Mouse (Mus musculus) intestine, embryonic 15.5 days (tissue): ENCODE data around the gene Masp1. TPM values are rescaled to one million over a fixed set of nuclear protein-coding genes. Genes with fewer than 3 reads are reported as not detected.

Experiments
- ATAC-seq: fragments of 200-750 bp; cut with Nextera tagmentation; 2 replicates; pipeline ENCODE4 v1.8.0; 2017; ENCODE audit warnings: moderate TSS enrichment, moderate library complexity
- H3K27ac ChIP-seq: fragments of 300-500 bp; sonication (generic); 2 replicates; pipeline ENCODE4 v1.5.1; 2015; ENCODE audit warnings: mild to moderate bottlenecking, inconsistent platforms
- H3K27me3 ChIP-seq: fragments of 300-500 bp; sonication (generic); replicated peaks from 2 replicates; pipeline ENCODE4 v1.6.1; 2015; ENCODE audit warnings: inconsistent platforms
- H3K36me3 ChIP-seq: fragments of 300-500 bp; sonication (generic); 2 replicates; pipeline ENCODE4 v1.6.1; 2015; ENCODE audit warnings: inconsistent platforms
- H3K4me1 ChIP-seq: fragments of 300-500 bp; sonication (generic); replicated peaks from 2 replicates; pipeline ENCODE4 v1.6.1; 2015; ENCODE audit warnings: inconsistent platforms
- H3K4me2 ChIP-seq: fragments of 300-500 bp; sonication (generic); replicated peaks from 2 replicates; pipeline ENCODE4 v1.6.1; 2015; ENCODE audit warnings: mild to moderate bottlenecking, inconsistent platforms
- H3K4me3 ChIP-seq: fragments of 300-500 bp; sonication (generic); replicated peaks from 2 replicates; pipeline ENCODE4 v1.5.1; 2015; ENCODE audit warnings: inconsistent platforms
- H3K9ac ChIP-seq: fragments of 300-500 bp; sonication (generic); 2 replicates; pipeline ENCODE4 v1.6.1; 2015; ENCODE audit warnings: inconsistent platforms
- H3K9me3 ChIP-seq: fragments of 300-500 bp; sonication (generic); 2 replicates; pipeline ENCODE4 v1.6.1; 2016; ENCODE audit warnings: inconsistent platforms
- WGBS: fragments of 180-500 bp; shearing (Covaris S2); methylation state at CpG from one replicate; pipeline ENCODE4 v1.1.7; 2015; 5-methylcytosine and 5-hydroxymethylcytosine counted together
- polyA plus RNA-seq: library from polyadenylated mRNA; unstranded; fragments of >200 nt; fragmentation: Nextera tagmentation; extraction: Ambion mirVana; gene quantifications from 2 replicates; pipeline ENCODE4 v1.2.1, GENCODE M21; 2015

Masp1 gene
- polyA plus RNA-seq = 4.5 and 4.8 TPM in 2 replicates

DNA sequence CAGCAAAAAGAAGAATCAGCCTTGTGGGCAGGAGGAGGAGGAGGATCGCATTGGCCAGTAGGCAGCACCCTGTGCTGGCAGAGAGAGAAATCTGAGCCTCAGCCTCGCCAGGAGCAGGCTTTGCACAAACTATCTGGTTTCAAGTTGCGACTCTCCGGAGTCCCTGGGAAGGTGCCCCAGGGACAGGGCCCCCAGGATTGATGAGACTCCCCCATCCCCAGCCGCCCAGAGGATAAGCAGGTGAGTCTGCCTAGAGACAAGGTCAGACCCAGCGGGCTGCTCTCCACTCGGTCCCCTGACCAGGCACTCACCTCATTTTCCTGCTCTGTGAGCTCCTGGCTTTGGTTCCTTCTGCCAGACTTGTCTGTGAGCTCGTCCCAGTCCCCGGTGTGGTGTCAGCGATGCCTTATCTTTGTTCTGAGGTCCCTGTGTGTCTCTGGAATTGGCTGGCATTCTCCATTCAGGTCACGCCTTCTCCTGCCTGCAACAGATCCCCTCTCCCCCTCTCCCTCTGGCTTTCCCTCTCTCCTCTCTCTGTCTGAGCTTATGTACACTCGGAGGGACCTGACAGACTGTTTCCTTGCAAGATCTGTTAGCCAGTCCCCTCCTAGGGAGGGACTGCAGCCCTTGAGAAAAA is at the start of gene Masp1, which contains the start of gene Rtp4:
Gene Masp1 (minus strand): TSS at position 581 of the 637 bp plus-strand sequence.
Gene Rtp4 (plus strand): TSS at position 57 of the 637 bp plus-strand sequence.
- 0 out of 2 replicates have a peak within 1 kb of the TSS, but pooled peaks have one; percentile 24 for H3K27ac ChIP-seq
- ATAC-seq = peak; percentile 39; the same call in 1 of the 2 replicates

GRCm38 (mm10) chr16:23568369-23568958 is 47.8 kb upstream of the Masp1 start:
- Histone ChIP-seq H3K9ac (no peak overlapping the region), H3K4me3 (no peak overlapping the region), H3K27me3 (no peaks in the 10 kb centered on the region), H3K36me3 (no peaks in the 10 kb centered on the region), H3K9me3 (no peaks in the 10 kb centered on the region), H3K27ac (no peak overlapping the region), H3K4me1 (no peaks in the 10 kb centered on the region), H3K4me2 (no peak overlapping the region)
- 51% methylated on average over 4 of the region's 4 CpGs for WGBS
- ATAC-seq = no peak

More for the DNA sequence above, at the start of gene Masp1, which contains the start of gene Rtp4:
- Histone ChIP-seq H3K4me2 (peak within 1 kb of the TSS; percentile 60), H3K4me3 (peak within 1 kb of the TSS; percentile 22), H3K36me3 (no peaks in the 10 kb centered on the region), H3K4me1 (peaks cover 15% of the 10 kb centered on the region; the same call in 1 of the 2 replicates), H3K9me3 (no peaks in the 10 kb centered on the region), H3K27me3 (no peaks in the 10 kb centered on the region), H3K9ac (0 out of 2 replicates have a peak within 1 kb of the TSS, but pooled peaks have one; percentile 8)
- WGBS = 2% methylated on average over 12 of the region's 12 CpGs

DNA sequence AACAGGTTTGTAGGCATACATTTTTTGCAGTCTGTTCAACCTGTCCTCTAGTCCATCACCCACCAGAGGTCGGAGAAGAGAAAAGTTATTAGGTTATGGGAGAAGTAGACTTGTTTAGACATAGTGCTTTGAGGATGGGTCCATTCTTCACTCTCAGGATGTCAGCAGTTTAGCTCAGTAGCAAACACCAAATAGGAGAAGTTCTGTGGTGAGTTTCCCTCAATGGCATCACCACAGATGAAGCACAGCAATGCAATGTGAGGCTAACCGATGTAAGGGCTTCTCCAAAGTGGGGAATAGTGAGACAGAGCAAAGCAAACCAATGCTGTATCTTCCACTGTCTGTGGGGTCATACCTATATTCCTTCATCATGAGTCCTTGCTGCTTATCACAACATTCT is 37.1 kb upstream of the Masp1 start:
- 72% methylated on average over 2 of the region's 2 CpGs for WGBS
- Histone ChIP-seq H3K27me3 (no peaks in the 10 kb centered on the region), H3K4me1 (no peaks in the 10 kb centered on the region), H3K36me3 (no peaks in the 10 kb centered on the region), H3K4me3 (no peak overlapping the region), H3K9ac (no peak overlapping the region), H3K4me2 (no peak overlapping the region), H3K9me3 (no peaks in the 10 kb centered on the region), H3K27ac (no peak overlapping the region)
- ATAC-seq = no peak

DNA sequence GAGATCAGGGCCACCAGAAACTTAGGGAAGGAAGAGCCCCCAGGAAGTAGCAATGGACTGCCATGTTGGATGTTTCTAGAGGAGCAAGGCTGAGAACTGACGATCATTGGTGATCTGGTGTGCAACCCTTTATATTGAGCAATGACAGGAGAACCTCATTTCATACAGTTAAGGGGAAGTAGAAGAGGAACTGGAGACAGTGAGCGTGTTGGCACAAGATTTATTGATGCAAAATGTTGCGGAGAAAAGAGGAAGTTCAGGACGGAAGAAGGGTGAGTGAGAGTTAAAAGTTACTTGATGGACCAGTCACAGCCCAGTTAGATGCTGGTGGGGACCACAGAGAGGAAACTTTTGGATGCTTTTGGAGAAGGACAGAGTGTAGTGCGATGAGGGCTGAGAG is 36.6 kb upstream of the Masp1 start:
- H3K27me3 ChIP-seq = no peaks in the 10 kb centered on the region
- H3K9ac ChIP-seq = no peak overlapping the region
- H3K27ac ChIP-seq = no peak overlapping the region
- H3K4me1 ChIP-seq = no peaks in the 10 kb centered on the region
- no peak overlapping the region for H3K4me3 ChIP-seq
- no peaks in the 10 kb centered on the region for H3K36me3 ChIP-seq
- H3K4me2 ChIP-seq = no peak overlapping the region
- 94% methylated on average over 5 of the region's 5 CpGs for whole genome bisulfite sequencing
- H3K9me3 ChIP-seq = no peaks in the 10 kb centered on the region
- ATAC-seq = no peak

DNA sequence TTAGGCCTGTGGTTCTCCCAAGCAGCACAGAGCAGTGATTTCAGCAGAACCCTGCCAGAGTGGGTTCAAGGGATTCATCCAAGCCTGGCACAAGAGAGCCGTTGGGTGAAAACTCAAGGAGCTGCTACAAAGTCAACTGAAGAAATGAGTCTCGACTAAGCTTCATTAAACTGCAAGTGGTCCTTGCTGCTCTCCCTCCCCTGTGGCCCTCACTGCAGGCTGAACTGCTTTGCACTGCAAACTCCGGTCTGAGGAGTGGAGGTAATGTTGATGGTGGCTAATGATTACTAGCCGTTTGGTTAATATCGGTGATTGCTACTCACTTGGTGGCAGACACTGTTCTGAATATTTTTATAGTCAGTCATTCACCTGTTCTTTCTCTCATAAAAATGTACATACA is 34.1 kb upstream of the Masp1 start:
- no peaks in the 10 kb centered on the region for H3K36me3 ChIP-seq
- ATAC-seq = no peak
- no peaks in the 10 kb centered on the region for H3K4me1 ChIP-seq
- H3K4me3 ChIP-seq = no peak overlapping the region
- no peaks in the 10 kb centered on the region for H3K27me3 ChIP-seq
- H3K9ac ChIP-seq = no peak overlapping the region
- no peak overlapping the region for H3K27ac ChIP-seq
- H3K4me2 ChIP-seq = no peak overlapping the region
- no peaks in the 10 kb centered on the region for H3K9me3 ChIP-seq
- 74% methylated on average over 5 of the region's 5 CpGs for WGBS

DNA sequence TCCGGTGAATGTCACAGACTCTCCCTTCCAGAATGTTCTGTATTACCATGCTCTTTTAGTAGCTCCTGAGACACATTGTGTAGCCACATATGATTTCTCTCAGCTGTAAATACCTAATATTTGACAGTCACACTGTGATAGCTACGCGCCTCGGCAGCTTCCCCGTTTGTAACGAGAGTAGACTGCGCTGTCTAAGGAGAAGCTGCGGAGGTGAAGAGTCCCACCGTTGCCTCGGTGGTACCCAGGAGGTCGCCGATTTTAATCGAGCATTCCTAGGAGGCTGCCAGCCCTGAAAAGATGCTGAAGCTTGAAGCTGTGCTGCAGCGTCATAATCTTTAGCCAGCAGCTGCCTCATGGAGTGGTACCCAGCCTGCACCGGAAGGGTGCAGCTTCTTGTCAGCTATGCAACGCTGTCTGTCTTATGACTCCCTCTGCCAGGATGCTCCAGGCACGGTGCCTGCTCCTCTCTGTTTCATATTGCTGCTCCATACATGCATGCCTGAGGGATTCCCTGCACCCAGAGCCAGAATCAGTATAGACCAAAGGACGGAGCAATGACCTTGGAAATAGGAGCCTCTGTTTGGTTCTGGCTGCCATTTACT is 30.5 kb upstream of the Masp1 start:
- Histone ChIP-seq H3K9me3 (no peaks in the 10 kb centered on the region), H3K4me3 (no peak overlapping the region), H3K27me3 (no peaks in the 10 kb centered on the region), H3K27ac (no peak overlapping the region), H3K9ac (no peak overlapping the region), H3K36me3 (no peaks in the 10 kb centered on the region), H3K4me2 (no peak overlapping the region), H3K4me1 (no peaks in the 10 kb centered on the region)
- WGBS = 84% methylated on average over 18 of the region's 18 CpGs
- no peak for ATAC-seq

DNA sequence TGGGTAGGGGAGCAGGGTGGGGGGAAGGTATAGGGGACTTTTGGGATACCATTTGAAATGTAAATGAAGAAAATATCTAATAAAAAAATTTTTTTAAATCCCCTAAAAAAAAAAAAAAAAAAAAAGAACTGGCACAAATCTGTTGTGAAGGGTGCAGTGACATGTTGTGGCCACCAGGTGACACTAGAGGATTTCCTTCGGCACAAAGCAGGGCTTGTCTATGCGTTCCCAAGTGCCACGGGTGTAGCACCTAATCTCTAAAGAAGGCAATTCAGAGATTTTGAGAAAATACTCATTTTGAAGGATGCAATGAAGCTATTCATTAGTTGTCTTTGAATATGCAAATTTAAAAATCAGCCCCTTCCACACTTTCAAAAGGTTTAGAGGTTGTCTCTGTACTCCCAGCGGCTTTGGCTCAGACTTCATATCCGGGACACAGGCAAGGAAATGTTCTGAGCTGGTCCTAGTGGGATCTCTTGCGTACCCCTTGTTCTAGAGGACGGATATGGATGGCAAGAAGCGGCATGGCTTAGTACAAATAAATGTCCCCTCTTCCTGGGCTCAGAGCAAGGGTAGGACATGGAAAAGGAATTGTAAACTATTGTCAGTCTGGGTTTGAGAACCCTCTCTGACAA is 29.8 kb upstream of the Masp1 start:
- Histone ChIP-seq H3K9me3 (no peaks in the 10 kb centered on the region), H3K27me3 (no peaks in the 10 kb centered on the region), H3K27ac (no peak overlapping the region), H3K36me3 (no peaks in the 10 kb centered on the region), H3K4me3 (no peak overlapping the region), H3K4me1 (no peaks in the 10 kb centered on the region), H3K9ac (no peak overlapping the region), H3K4me2 (no peak overlapping the region)
- ATAC-seq = 0 out of 2 replicates have a peak, but pooled peaks have one; percentile 34
- WGBS = 40% methylated on average over 8 of the region's 8 CpGs

- Histone ChIP-seq H3K36me3 (no peaks in the 10 kb centered on the region), H3K4me1 (0 out of 2 replicates have a peak, but pooled peaks cover 5% of the 10 kb centered on the region), H3K9me3 (no peaks in the 10 kb centered on the region), H3K4me3 (no peak overlapping the region), H3K27me3 (no peaks in the 10 kb centered on the region), H3K4me2 (no peak overlapping the region), H3K27ac (no peak overlapping the region), H3K9ac (no peak overlapping the region)
- no peak for ATAC-seq
- 89% methylated on average over 4 of the region's 4 CpGs for WGBS
Measured at GRCm38 (mm10) chr16:23547783-23548182, 27.2 kb upstream of the Masp1 start.

DNA sequence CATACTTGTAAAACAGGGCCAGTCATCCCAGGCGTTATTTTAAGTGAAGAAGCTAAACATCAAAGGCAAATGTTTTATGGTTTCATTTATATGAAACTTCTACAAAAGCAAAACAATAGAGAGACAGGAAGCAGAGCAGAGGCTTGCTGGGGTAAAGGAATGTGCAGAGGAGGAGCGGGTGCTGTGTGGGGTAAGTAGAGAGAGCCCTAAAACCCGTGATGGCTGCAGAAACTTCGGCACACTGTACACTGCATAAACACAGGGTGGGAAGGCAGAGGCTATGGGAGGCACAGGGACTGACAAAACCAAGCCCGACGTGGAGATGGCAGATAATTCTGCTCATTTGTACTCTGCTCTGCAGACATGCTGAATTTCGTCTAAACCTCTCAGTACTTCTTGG is 23.7 kb upstream of the Masp1 start:
- H3K4me3 ChIP-seq = no peak overlapping the region
- no peak overlapping the region for H3K4me2 ChIP-seq
- 28% methylated on average over 7 of the region's 7 CpGs for whole genome bisulfite sequencing
- no peaks in the 10 kb centered on the region for H3K27me3 ChIP-seq
- H3K36me3 ChIP-seq = no peaks in the 10 kb centered on the region
- 0 out of 2 replicates have a peak, but pooled peaks cover 11% of the 10 kb centered on the region for H3K4me1 ChIP-seq
- no peak overlapping the region for H3K27ac ChIP-seq
- ATAC-seq = peak; percentile 56; the same call in 1 of the 2 replicates
- H3K9ac ChIP-seq = no peak overlapping the region
- no peaks in the 10 kb centered on the region for H3K9me3 ChIP-seq

- H3K36me3 ChIP-seq = no peaks in the 10 kb centered on the region
- WGBS = 75% methylated on average over 4 of the region's 4 CpGs
- no peaks in the 10 kb centered on the region for H3K9me3 ChIP-seq
- H3K4me3 ChIP-seq = no peak overlapping the region
- ATAC-seq = no peak
- no peak overlapping the region for H3K4me2 ChIP-seq
- H3K27ac ChIP-seq = no peak overlapping the region
- 0 out of 2 replicates have a peak, but pooled peaks cover 11% of the 10 kb centered on the region for H3K4me1 ChIP-seq
- H3K27me3 ChIP-seq = no peaks in the 10 kb centered on the region
- H3K9ac ChIP-seq = no peak overlapping the region
Measured at GRCm38 (mm10) chr16:23542866-23543265, 22.3 kb upstream of the Masp1 start.

DNA sequence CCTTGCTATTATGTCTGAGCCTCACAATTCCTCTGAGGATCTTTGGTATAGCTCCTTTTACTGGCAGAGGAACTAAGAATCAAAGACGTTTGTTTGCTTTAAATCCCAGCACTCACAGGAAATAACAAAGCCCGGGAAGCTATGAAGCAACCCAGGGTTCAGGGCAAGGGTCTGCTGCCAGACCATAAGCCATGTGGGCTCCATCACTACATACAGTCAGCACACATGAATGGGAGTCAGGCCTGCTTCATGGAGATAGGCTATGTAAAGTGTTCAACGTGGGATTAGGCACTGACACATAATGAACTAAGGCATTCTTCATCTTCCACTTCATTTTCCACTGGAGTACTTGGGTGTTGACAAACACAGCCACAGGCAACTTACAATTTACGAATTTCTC is 20.4 kb upstream of the Masp1 start:
- no peak for ATAC-seq
- no peak overlapping the region for H3K27ac ChIP-seq
- H3K27me3 ChIP-seq = no peaks in the 10 kb centered on the region
- no peak overlapping the region for H3K9ac ChIP-seq
- H3K4me3 ChIP-seq = no peak overlapping the region
- no peak overlapping the region for H3K4me2 ChIP-seq
- no peaks in the 10 kb centered on the region for H3K36me3 ChIP-seq
- 46% methylated on average over 4 of the region's 4 CpGs for WGBS
- H3K4me1 ChIP-seq = 0 out of 2 replicates have a peak, but pooled peaks cover 11% of the 10 kb centered on the region
- no peaks in the 10 kb centered on the region for H3K9me3 ChIP-seq

GRCm38 (mm10) chr16:23533707-23534106 is 13.1 kb upstream of the Masp1 start:
- Histone ChIP-seq H3K4me3 (no peak overlapping the region), H3K9ac (no peak overlapping the region), H3K36me3 (no peaks in the 10 kb centered on the region), H3K9me3 (no peaks in the 10 kb centered on the region), H3K27ac (no peak overlapping the region), H3K27me3 (no peaks in the 10 kb centered on the region), H3K4me1 (no peaks in the 10 kb centered on the region), H3K4me2 (no peak overlapping the region)
- 63% methylated on average over 3 of the region's 3 CpGs for WGBS
- ATAC-seq = no peak
